ENCODE assay signal across 25 mouse cellular contexts in genomic region chrX:93369708-93370107, GRCm38 (mm10).
DNase-seq lines count a peak whose midpoint lies in the region; ATAC-seq and TF ChIP-seq lines count a peak whose summit lies in the region.
"Had no signal": no experiment of that assay in that cellular context is flagged by ENCODE, and none has a peak within 500 bp of the region (broad histone marks: within the 10 kb centered on the region; RNA-seq: fewer than 3 reads in every experiment).

No protein-coding gene starts in this region.

- H3K27ac ChIP-seq in forebrain, embryonic 14.5 days (ENCODE audit: low read depth, low read length), result no peak overlapping the region
- no peak overlapping the region for H3K27ac ChIP-seq in forebrain, postnatal 0 days (ENCODE audit: low read depth, low read length)
- H3K27ac ChIP-seq in lung, postnatal 0 days (ENCODE audit: low read length), result no peak overlapping the region
- H3K27ac ChIP-seq in heart, embryonic 10.5 days, result no peak overlapping the region
- H3K27ac ChIP-seq: forebrain, embryonic 13.5 days; heart, embryonic 13.5 days; hindbrain, embryonic 12.5 days; left cerebral cortex, adult 2 months; liver, embryonic 13.5 days; neural tube, embryonic 12.5 days had no signal

- H3K9me3 ChIP-seq in forebrain, embryonic 14.5 days (replicated peaks; ENCODE audit: control insufficient read depth, low read length), result no peaks in the 10 kb centered on the region
- no peaks in the 10 kb centered on the region for H3K9me3 ChIP-seq in forebrain, postnatal 0 days (ENCODE audit: low read length)
- no peaks in the 10 kb centered on the region for H3K9me3 ChIP-seq in lung, postnatal 0 days (ENCODE audit: low read length)
- H3K9me3 ChIP-seq in heart, embryonic 10.5 days, result no peaks in the 10 kb centered on the region
- H3K9me3 ChIP-seq: forebrain, embryonic 13.5 days; G1E; heart, embryonic 13.5 days; hindbrain, embryonic 12.5 days; liver, embryonic 13.5 days; neural tube, embryonic 12.5 days had no signal

- no peak overlapping the region for H3K4me2 ChIP-seq in forebrain, embryonic 14.5 days (ENCODE audit: low read length)
- no peak overlapping the region for H3K4me2 ChIP-seq in forebrain, postnatal 0 days (ENCODE audit: low read depth)
- no peak overlapping the region for H3K4me2 ChIP-seq in lung, postnatal 0 days (replicated peaks; ENCODE audit: low read depth, low read length)
- H3K4me2 ChIP-seq: forebrain, embryonic 13.5 days; heart, embryonic 13.5 days; hindbrain, embryonic 12.5 days; liver, embryonic 13.5 days; midbrain, embryonic 11.5 days; neural tube, embryonic 12.5 days had no signal

- no peaks in the 10 kb centered on the region for H3K4me1 ChIP-seq in forebrain, embryonic 14.5 days (ENCODE audit: control insufficient read depth, insufficient read depth, low read length)
- no peaks in the 10 kb centered on the region for H3K4me1 ChIP-seq in forebrain, postnatal 0 days (ENCODE audit: insufficient read depth)
- H3K4me1 ChIP-seq in lung, postnatal 0 days (ENCODE audit: insufficient read depth, low read depth, low read length), result no peaks in the 10 kb centered on the region
- H3K4me1 ChIP-seq in lung, adult 2 months (ENCODE audit: control insufficient read depth, insufficient read depth, low read length), result no peaks in the 10 kb centered on the region
- no peaks in the 10 kb centered on the region for H3K4me1 ChIP-seq in heart, embryonic 10.5 days
- H3K4me1 ChIP-seq: heart, embryonic 13.5 days; hindbrain, embryonic 12.5 days; liver, embryonic 13.5 days; neural tube, embryonic 12.5 days had no signal

- TF ChIP-seq POLR2A in lung, adult 2 months (IDR thresholded peaks at IDR 0.05; ENCODE audit: borderline replicate concordance, extremely low read depth, low read depth, low read length), result no peak

- 50% methylated on average over 1 of the region's 1 CpGs for WGBS in forebrain, embryonic 14.5 days
- 35% methylated on average over 1 of the region's 1 CpGs for WGBS in forebrain, postnatal 0 days
- WGBS in lung, postnatal 0 days, result 71% methylated on average over 1 of the region's 1 CpGs
- 58% methylated on average over 1 of the region's 1 CpGs for WGBS in lung, adult 2 months
- 70% methylated on average over 1 of the region's 1 CpGs for WGBS in heart, embryonic 10.5 days

- no peak overlapping the region for H3K4me3 ChIP-seq in forebrain, embryonic 14.5 days (ENCODE audit: low read depth, low read length)
- H3K4me3 ChIP-seq in forebrain, postnatal 0 days (ENCODE audit: low read depth, low read length), result no peak overlapping the region
- no peak overlapping the region for H3K4me3 ChIP-seq in lung, postnatal 0 days (ENCODE audit: low read depth, low read length)
- H3K4me3 ChIP-seq in lung, adult 2 months (replicated peaks; ENCODE audit: extremely low read depth, low read depth, low read length), result no peak overlapping the region
- H3K4me3 ChIP-seq in heart, embryonic 10.5 days, result no peak overlapping the region
- H3K4me3 ChIP-seq: forebrain, embryonic 13.5 days; heart, embryonic 13.5 days; hindbrain, embryonic 12.5 days; left cerebral cortex, adult 2 months; liver, embryonic 13.5 days; neural tube, embryonic 12.5 days had no signal

- TF ChIP-seq CTCF in forebrain, postnatal 0 days (IDR thresholded peaks at IDR 0.05; ENCODE audit: low read depth), result no peak
- TF ChIP-seq CTCF in lung, postnatal 0 days (IDR thresholded peaks at IDR 0.05), result no peak
- no peak for TF ChIP-seq CTCF in lung, adult 2 months (IDR thresholded peaks at IDR 0.05; ENCODE audit: insufficient read depth, low read length)

- H3K36me3 ChIP-seq in forebrain, embryonic 14.5 days (ENCODE audit: control insufficient read depth, insufficient read depth, low read length), result no peaks in the 10 kb centered on the region
- H3K36me3 ChIP-seq in forebrain, postnatal 0 days (ENCODE audit: insufficient read depth), result no peaks in the 10 kb centered on the region
- H3K36me3 ChIP-seq in lung, postnatal 0 days (ENCODE audit: insufficient read depth, low read length), result no peaks in the 10 kb centered on the region
- no peaks in the 10 kb centered on the region for H3K36me3 ChIP-seq in heart, embryonic 10.5 days
- H3K36me3 ChIP-seq: heart, embryonic 13.5 days; hindbrain, embryonic 12.5 days; liver, embryonic 13.5 days; neural tube, embryonic 12.5 days had no signal

- H3K9ac ChIP-seq in forebrain, embryonic 14.5 days (ENCODE audit: low read length), result no peak overlapping the region
- no peak overlapping the region for H3K9ac ChIP-seq in forebrain, postnatal 0 days
- H3K9ac ChIP-seq in lung, postnatal 0 days (replicated peaks; ENCODE audit: low read depth), result no peak overlapping the region
- H3K9ac ChIP-seq: forebrain, embryonic 13.5 days; heart, embryonic 13.5 days; hindbrain, embryonic 12.5 days; liver, embryonic 13.5 days; neural tube, embryonic 12.5 days had no signal

- DNase-seq in forebrain, embryonic 14.5 days (ENCODE audit: low spot score), result peak; percentile 61
- DNase-seq in forebrain, postnatal 0 days, result no peak
- peak; percentile 31 for DNase-seq in lung, postnatal 0 days (ENCODE audit: low spot score)
- no peak for DNase-seq in lung, adult 2 months
- peak; percentile 31 for DNase-seq in Muller cell, postnatal 12 days (ENCODE audit: inconsistent ontology term)
- DNase-seq in cerebellum, adult 8-10 months, result no peak
- DNase-seq in heart, embryonic 10.5 days (ENCODE audit: low spot score), result no peak
- DNase-seq: adrenal gland, postnatal 14 days; cerebellum, postnatal 10 days; heart, adult 18-20 months; heart, postnatal 14 days; kidney, postnatal 4 days; layer of hippocampus, adult 9-11 months; left cerebral cortex, postnatal 4 days; liver, embryonic 13.5 days had no signal

- H3K27me3 ChIP-seq in forebrain, embryonic 14.5 days (replicated peaks; ENCODE audit: control insufficient read depth, insufficient read depth, low read length), result no peaks in the 10 kb centered on the region
- no peaks in the 10 kb centered on the region for H3K27me3 ChIP-seq in forebrain, postnatal 0 days (ENCODE audit: insufficient read depth, low read length)
- H3K27me3 ChIP-seq in lung, postnatal 0 days (replicated peaks; ENCODE audit: insufficient read depth, low read length), result no peaks in the 10 kb centered on the region
- no peaks in the 10 kb centered on the region for H3K27me3 ChIP-seq in heart, embryonic 10.5 days (ENCODE audit: insufficient read depth, poor library complexity, severe bottlenecking)
- H3K27me3 ChIP-seq: CH12.LX; forebrain, embryonic 13.5 days; heart, embryonic 13.5 days; hindbrain, embryonic 12.5 days; liver, embryonic 13.5 days; neural tube, embryonic 12.5 days had no signal

- ATAC-seq in forebrain, embryonic 14.5 days, result peak; percentile 46; the same call in 1 of the 2 replicates
- ATAC-seq in forebrain, postnatal 0 days, result no peak
- ATAC-seq in lung, postnatal 0 days, result no peak
- ATAC-seq in granulocyte monocyte progenitor cell, adult 5-6 weeks (replicated peaks; ENCODE audit: poor library complexity, severe bottlenecking), result peak; percentile 61
- ATAC-seq: forebrain, embryonic 13.5 days; intestine, postnatal 0 days had no signal

- no peak for TF ChIP-seq EP300 in lung, postnatal 0 days (IDR thresholded peaks at IDR 0.05)

Comparison
In these comparisons a context has a peak if more than half of its experiments do, and no peak if none do; other contexts are left out.
1. ATAC-seq: peak in forebrain, embryonic 14.5 days (single experiment) and granulocyte monocyte progenitor cell, adult 5-6 weeks (single experiment); none in forebrain, postnatal 0 days (single experiment) and lung, postnatal 0 days (single experiment).
2. DNase-seq: peak in forebrain, embryonic 14.5 days (single experiment), lung, postnatal 0 days (single experiment) and Muller cell, postnatal 12 days (single experiment); none in forebrain, postnatal 0 days (single experiment), lung, adult 2 months (single experiment), cerebellum, adult 8-10 months (single experiment) and heart, embryonic 10.5 days (single experiment).